Mouse (Mus musculus) heart, embryonic 16.5 days (tissue): ENCODE data around the gene Slc38a9. TPM values are rescaled to one million over a fixed set of nuclear protein-coding genes. Genes with fewer than 3 reads are reported as not detected.

Experiments used
- ATAC-seq: fragments of 200-750 bp; cut with Nextera tagmentation; replicated peaks from 2 replicates; pipeline ENCODE4 v1.8.0; 2017; ENCODE audit warnings: moderate number of reproducible peaks; ENCODE audit not compliant: insufficient read depth, low FRiP score; ENCODE audit errors: extremely low read depth
- H3K27ac ChIP-seq: fragments of 300-500 bp; sonication (generic); 2 replicates; pipeline ENCODE4 v1.5.1; 2014; ENCODE audit warnings: mild to moderate bottlenecking, low read length, control low read depth, moderate library complexity
- H3K27me3 ChIP-seq: fragments of 300-500 bp; sonication (generic); 2 replicates; pipeline ENCODE4 v1.6.1; 2014; ENCODE audit warnings: low read length, mixed read lengths; ENCODE audit not compliant: control insufficient read depth, insufficient read depth
- H3K36me3 ChIP-seq: fragments of 300-500 bp; sonication (generic); 2 replicates; pipeline ENCODE4 v1.6.1; 2014; ENCODE audit not compliant: control insufficient read depth, insufficient read depth
- H3K4me1 ChIP-seq: fragments of 300-500 bp; sonication (generic); 2 replicates; pipeline ENCODE4 v1.6.1; 2014; ENCODE audit warnings: low read length, mixed read lengths; ENCODE audit not compliant: control insufficient read depth, insufficient read depth
- H3K4me2 ChIP-seq: fragments of 300-500 bp; sonication (generic); 2 replicates; pipeline ENCODE4 v1.6.1; 2014; ENCODE audit warnings: low read depth, mild to moderate bottlenecking, control low read depth, low read length
- H3K4me3 ChIP-seq: fragments of 300-500 bp; sonication (generic); 2 replicates; pipeline ENCODE4 v1.5.1; 2014; ENCODE audit warnings: mild to moderate bottlenecking, control low read depth, low read length
- H3K9ac ChIP-seq: fragments of 300-500 bp; sonication (generic); 2 replicates; pipeline ENCODE4 v1.6.1; 2014; ENCODE audit warnings: low read length, control low read depth
- H3K9me3 ChIP-seq: fragments of 300-500 bp; sonication (generic); replicated peaks from 2 replicates; pipeline ENCODE4 v1.6.1; 2016; ENCODE audit warnings: low read length; ENCODE audit not compliant: control insufficient read depth
- WGBS: fragments of 180-500 bp; shearing (Covaris S2); extraction: QIAGEN DNeasy Blood & Tissue Kit; methylation state at CpG from one replicate; pipeline ENCODE4 v1.1.7; 2014; 5-methylcytosine and 5-hydroxymethylcytosine counted together
- polyA plus RNA-seq: library from polyadenylated mRNA; unstranded; fragments of >200 nt; fragmentation: Nextera tagmentation; extraction: Ambion mirVana; gene quantifications from 2 replicates; pipeline ENCODE4 v1.2.1, GENCODE M21; 2015

Gene Slc38a9
- polyA plus RNA-seq, 1 experiment from 2014 or later: 14.0 TPM

DNA sequence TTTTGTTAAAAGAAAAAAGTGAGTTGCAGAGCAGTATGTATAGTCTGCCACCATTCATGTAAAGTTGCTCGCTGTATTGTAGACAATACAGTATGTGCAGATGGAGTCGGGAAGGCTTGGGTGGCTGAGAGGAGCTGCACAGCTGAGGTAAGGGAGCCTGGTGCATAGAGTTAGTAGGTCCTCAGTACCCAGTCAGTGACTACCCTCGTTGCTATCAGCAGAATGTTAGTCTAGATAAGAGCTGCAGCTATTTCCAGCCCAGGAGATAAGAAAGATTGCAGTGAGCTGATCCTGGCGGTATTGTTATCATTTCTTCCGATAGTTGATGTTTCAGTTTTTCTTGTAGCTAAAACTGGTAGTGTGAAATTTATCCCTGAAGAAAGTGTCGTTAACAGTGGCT is 12.2 kb downstream of the Slc38a9 start:
- Histone ChIP-seq H3K9me3 (no peaks in the 10 kb centered on the region), H3K27me3 (no peaks in the 10 kb centered on the region), H3K36me3 (peaks cover 5% of the 10 kb centered on the region; the same call in 1 of the 2 replicates), H3K9ac (no peak overlapping the region), H3K4me2 (no peak overlapping the region), H3K4me3 (no peak overlapping the region), H3K4me1 (peaks cover 4% of the 10 kb centered on the region), H3K27ac (no peak overlapping the region)
- WGBS: 30% methylated on average over 6 of the region's 6 CpGs
- ATAC-seq: no peak

- Histone ChIP-seq H3K9ac (no peak overlapping the region; the same call in 1 of the 2 replicates), H3K36me3 (peaks cover 5% of the 10 kb centered on the region; the same call in 1 of the 2 replicates), H3K27ac (no peak overlapping the region), H3K4me2 (peak overlapping the region; percentile 3; the same call in 1 of the 2 replicates), H3K9me3 (0 out of 2 replicates have a peak, but pooled peaks cover 3% of the 10 kb centered on the region), H3K27me3 (no peaks in the 10 kb centered on the region), H3K4me3 (no peak overlapping the region), H3K4me1 (peaks cover 4% of the 10 kb centered on the region)
- WGBS: 8% methylated on average over 9 of the region's 9 CpGs
- peak; percentile 81 for ATAC-seq
These were observed 13.4 kb downstream of the Slc38a9 start for GRCm38 (mm10) chr13:112673899-112674447.

GRCm38 (mm10) chr13:112678154-112678553 is 17.6 kb downstream of the Slc38a9 start:
- Histone ChIP-seq H3K36me3 (0 out of 2 replicates have a peak, but pooled peaks cover 2% of the 10 kb centered on the region), H3K4me3 (no peak overlapping the region), H3K4me1 (peaks cover 5% of the 10 kb centered on the region), H3K9ac (no peak overlapping the region), H3K27ac (no peak overlapping the region), H3K9me3 (0 out of 2 replicates have a peak, but pooled peaks cover 3% of the 10 kb centered on the region), H3K4me2 (no peak overlapping the region), H3K27me3 (no peaks in the 10 kb centered on the region)
- ATAC-seq: no peak
- WGBS: 87% methylated on average over 4 of the region's 4 CpGs

- Histone ChIP-seq H3K36me3 (0 out of 2 replicates have a peak, but pooled peaks cover 2% of the 10 kb centered on the region), H3K27me3 (no peaks in the 10 kb centered on the region), H3K4me3 (no peak overlapping the region), H3K9ac (no peak overlapping the region), H3K9me3 (no peaks in the 10 kb centered on the region), H3K4me2 (no peak overlapping the region), H3K27ac (no peak overlapping the region; the same call in 1 of the 2 replicates), H3K4me1 (peaks cover 10% of the 10 kb centered on the region)
- 58% methylated on average over 2 of the region's 2 CpGs for WGBS
- no peak for ATAC-seq
These were observed 22.8 kb downstream of the Slc38a9 start for GRCm38 (mm10) chr13:112683312-112683711.

DNA sequence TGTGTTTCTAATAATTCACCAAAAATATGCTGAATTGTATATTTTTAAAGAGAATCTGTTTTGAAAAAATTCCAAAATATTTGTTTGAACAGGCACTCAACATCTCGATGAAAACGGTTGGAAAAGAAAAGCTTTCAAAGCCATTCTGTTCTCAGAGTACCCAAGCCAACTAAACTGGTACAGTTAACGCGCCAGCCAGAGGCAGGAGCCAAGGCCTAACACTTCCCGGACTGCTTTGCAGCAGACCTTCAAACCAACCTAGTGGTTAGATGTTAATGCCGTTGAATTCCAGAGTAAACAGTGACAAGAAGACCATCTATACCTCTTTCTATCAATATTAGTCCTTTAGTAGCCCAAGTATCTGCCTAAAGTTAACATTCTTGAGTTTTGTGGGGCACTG is 23.4 kb downstream of the Slc38a9 start:
- no peak for ATAC-seq
- H3K9ac ChIP-seq: no peak overlapping the region
- peaks cover 10% of the 10 kb centered on the region for H3K4me1 ChIP-seq
- WGBS: 79% methylated on average over 6 of the region's 6 CpGs
- no peak overlapping the region for H3K4me3 ChIP-seq
- no peak overlapping the region for H3K27ac ChIP-seq
- 0 out of 2 replicates have a peak, but pooled peaks cover 2% of the 10 kb centered on the region for H3K36me3 ChIP-seq
- H3K27me3 ChIP-seq: no peaks in the 10 kb centered on the region
- no peaks in the 10 kb centered on the region for H3K9me3 ChIP-seq
- no peak overlapping the region for H3K4me2 ChIP-seq

DNA sequence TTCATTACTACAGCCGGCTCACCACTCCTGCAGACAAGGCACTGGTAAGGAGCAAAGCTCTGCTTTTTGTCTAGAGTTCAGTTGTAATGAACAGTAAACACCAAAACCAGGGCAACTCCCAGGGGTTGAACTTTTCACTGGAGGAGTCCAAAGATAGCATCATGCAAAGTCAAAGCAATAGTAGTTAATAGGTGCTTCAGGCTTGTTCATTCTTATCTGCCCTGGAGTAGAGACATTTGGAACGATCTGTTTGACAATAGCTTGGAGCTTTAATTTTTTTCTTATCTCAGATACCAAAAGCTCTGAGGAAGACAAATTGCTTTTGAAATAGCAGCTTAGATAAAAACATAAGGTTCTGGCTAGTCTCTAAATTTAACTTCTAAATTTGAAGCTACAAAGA is 25.6 kb downstream of the Slc38a9 start:
- 30% methylated on average over 2 of the region's 2 CpGs for WGBS
- H3K9ac ChIP-seq: no peak overlapping the region
- H3K27ac ChIP-seq: no peak overlapping the region
- no peaks in the 10 kb centered on the region for H3K27me3 ChIP-seq
- no peaks in the 10 kb centered on the region for H3K9me3 ChIP-seq
- H3K4me1 ChIP-seq: peaks cover 10% of the 10 kb centered on the region
- H3K36me3 ChIP-seq: no peaks in the 10 kb centered on the region
- no peak for ATAC-seq
- no peak overlapping the region for H3K4me2 ChIP-seq
- H3K4me3 ChIP-seq: no peak overlapping the region

GRCm38 (mm10) chr13:112692870-112693553 is 32.5 kb downstream of the Slc38a9 start:
- peaks cover 6% of the 10 kb centered on the region for H3K36me3 ChIP-seq
- ATAC-seq: no peak
- no peak overlapping the region for H3K4me2 ChIP-seq
- H3K4me1 ChIP-seq: 0 out of 2 replicates have a peak, but pooled peaks cover under 1% of the 10 kb centered on the region
- no peak overlapping the region for H3K4me3 ChIP-seq
- no peaks in the 10 kb centered on the region for H3K27me3 ChIP-seq
- peaks cover 6% of the 10 kb centered on the region; the same call in 1 of the 2 replicates for H3K9me3 ChIP-seq
- 83% methylated on average over 10 of the region's 10 CpGs for WGBS
- no peak overlapping the region for H3K27ac ChIP-seq
- H3K9ac ChIP-seq: no peak overlapping the region

GRCm38 (mm10) chr13:112695526-112696240 is 35.1 kb downstream of the Slc38a9 start:
- no peak for ATAC-seq
- WGBS: 93% methylated on average over 8 of the region's 8 CpGs
- H3K27ac ChIP-seq: no peak overlapping the region

More at GRCm38 (mm10) chr13:112695526-112696240, 35.1 kb downstream of the Slc38a9 start:
- H3K36me3 ChIP-seq: peaks cover 10% of the 10 kb centered on the region
- no peak overlapping the region for H3K4me2 ChIP-seq
- H3K27me3 ChIP-seq: no peaks in the 10 kb centered on the region
- peaks cover 6% of the 10 kb centered on the region; the same call in 1 of the 2 replicates for H3K9me3 ChIP-seq
- H3K4me3 ChIP-seq: no peak overlapping the region
- no peak overlapping the region for H3K9ac ChIP-seq
- H3K4me1 ChIP-seq: peaks cover 2% of the 10 kb centered on the region; the same call in 1 of the 2 replicates
